Mouse (Mus musculus) heart, embryonic 10.5 days (tissue): ENCODE results near the gene Sertad1. TPM values are rescaled to one million over a fixed set of nuclear protein-coding genes. Genes with fewer than 3 reads are reported as not detected.

ENCODE experiments used
- DNase-seq: peaks from one replicate; pipeline ENCODE4 v3.0.0-alpha.2; 2017; ENCODE audit warnings: low spot score
- H3K27ac ChIP-seq: fragments of 300-500 bp; sonication (generic); 2 replicates; pipeline ENCODE4 v1.5.1; 2016; ENCODE audit warnings: mild to moderate bottlenecking
- H3K27me3 ChIP-seq: fragments of 300-500 bp; sonication (generic); 2 replicates; pipeline ENCODE4 v1.6.1; 2016; ENCODE audit warnings: mild to moderate bottlenecking; ENCODE audit not compliant: poor library complexity, insufficient read depth, severe bottlenecking
- H3K36me3 ChIP-seq: fragments of 300-500 bp; sonication (generic); 2 replicates; pipeline ENCODE4 v1.6.1; 2016; ENCODE audit warnings: mild to moderate bottlenecking, moderate library complexity
- H3K4me1 ChIP-seq: fragments of 300-500 bp; sonication (generic); 2 replicates; pipeline ENCODE4 v1.6.1; 2016; ENCODE audit warnings: mild to moderate bottlenecking
- H3K4me3 ChIP-seq: fragments of 300-500 bp; sonication (generic); 2 replicates; pipeline ENCODE4 v1.5.1; 2016; ENCODE audit warnings: mild to moderate bottlenecking, moderate library complexity
- H3K9me3 ChIP-seq: fragments of 300-500 bp; sonication (generic); 2 replicates; pipeline ENCODE4 v1.6.1; 2016; ENCODE audit warnings: mild to moderate bottlenecking, moderate library complexity
- WGBS: fragments of 180-500 bp; shearing (Covaris S2); methylation state at CpG from one replicate; pipeline ENCODE4 v1.1.7; 2016; 5-methylcytosine and 5-hydroxymethylcytosine counted together
- polyA plus RNA-seq: library from polyadenylated mRNA; unstranded; fragments of >200 nt; fragmentation: Nextera tagmentation; extraction: Ambion mirVana; gene quantifications from 2 replicates; pipeline ENCODE4 v1.2.1, GENCODE M21; 2016

The Sertad1 gene
- polyA plus RNA-seq: 34.8 and 38.9 TPM in 2 replicates

DNA sequence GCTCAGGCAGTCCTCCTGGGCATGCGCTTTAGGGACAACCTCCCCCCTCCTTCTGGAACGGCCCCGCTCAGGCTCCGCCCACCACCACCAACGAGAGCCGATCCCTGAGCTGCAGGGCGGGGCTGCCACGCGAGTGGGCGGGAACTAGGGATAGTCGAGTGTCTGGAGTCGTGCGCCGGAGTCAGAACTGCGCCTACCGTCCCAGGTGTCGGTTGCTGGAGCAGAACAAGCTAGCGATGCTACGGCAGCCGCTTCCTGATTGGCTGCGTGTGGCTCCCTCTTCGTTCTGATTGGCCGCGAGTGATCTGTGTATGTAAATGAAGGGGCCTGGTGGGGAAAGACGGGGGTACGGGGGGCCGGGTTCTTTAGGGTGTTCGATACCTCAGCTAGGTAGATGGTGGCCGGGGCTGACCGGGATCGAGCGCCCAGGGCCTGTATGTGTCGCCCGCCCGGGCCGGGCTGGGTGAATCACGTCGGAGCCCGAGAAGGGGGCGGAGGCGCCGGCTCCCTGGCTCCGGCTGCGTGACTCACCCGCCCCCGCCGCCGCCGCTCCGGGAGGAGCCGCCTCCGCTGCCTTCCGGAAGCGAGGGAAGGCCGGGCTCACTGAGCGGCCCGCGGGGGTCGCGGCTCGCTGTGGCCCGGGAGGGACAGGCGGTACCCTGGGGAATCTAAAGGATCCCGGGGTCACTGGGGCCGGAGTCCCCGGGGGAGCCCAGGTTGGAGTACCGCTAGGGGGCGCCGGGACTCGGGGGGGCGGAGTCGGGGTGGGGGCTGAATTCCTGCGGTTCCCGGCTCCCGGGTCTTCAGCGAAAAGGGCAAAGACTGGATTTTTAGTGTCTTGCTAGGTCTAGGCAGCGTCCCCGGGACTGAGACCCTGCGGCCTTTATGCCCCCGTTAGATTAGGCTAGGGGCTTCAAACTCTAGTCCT is at the start of gene Sertad1:
Gene Sertad1 (plus strand): TSS at position 141 of the 928 bp plus-strand sequence.
- Histone ChIP-seq H3K9me3 (no peaks in the 10 kb centered on the region), H3K27ac (peak within 1 kb of the TSS; percentile 97), H3K27me3 (no peaks in the 10 kb centered on the region), H3K4me3 (peak within 1 kb of the TSS; percentile 81), H3K4me1 (peaks cover 51% of the 10 kb centered on the region), H3K36me3 (peaks cover 14% of the 10 kb centered on the region)
- peak; percentile 100 for DNase-seq
- WGBS: under 1% methylated on average over 80 of the region's 80 CpGs

DNA sequence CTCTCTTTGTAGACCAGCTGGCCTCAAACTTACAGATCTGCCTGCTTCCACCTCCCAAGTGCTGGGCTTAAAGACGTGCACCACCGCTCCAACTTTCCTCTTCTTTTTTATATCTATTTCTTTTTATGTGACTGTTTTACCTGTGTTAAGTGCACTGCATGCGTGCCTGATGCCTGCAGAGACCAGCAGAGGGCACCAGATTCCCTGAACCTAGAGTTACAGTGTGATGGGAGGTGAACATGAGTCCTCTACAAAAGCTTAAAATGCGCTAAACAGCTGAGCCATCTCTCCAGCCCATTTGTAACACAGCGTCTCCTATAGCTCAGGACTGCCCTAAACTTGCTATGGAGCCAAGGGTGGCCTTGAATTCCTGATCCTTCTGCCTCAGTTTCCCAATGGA is 49.2 kb upstream of the Sertad1 start:
- Histone ChIP-seq H3K27ac (no peak overlapping the region), H3K4me1 (no peaks in the 10 kb centered on the region), H3K9me3 (no peaks in the 10 kb centered on the region), H3K36me3 (no peaks in the 10 kb centered on the region), H3K4me3 (no peak overlapping the region), H3K27me3 (peaks cover 28% of the 10 kb centered on the region)
- 55% methylated on average over 5 of the region's 5 CpGs for WGBS
- DNase-seq: no peak

GRCm38 (mm10) chr7:27440014-27440413 is 46.7 kb upstream of the Sertad1 start:
- H3K9me3 ChIP-seq: no peaks in the 10 kb centered on the region
- no peaks in the 10 kb centered on the region for H3K4me1 ChIP-seq
- H3K27ac ChIP-seq: no peak overlapping the region
- WGBS: 68% methylated on average over 4 of the region's 4 CpGs
- DNase-seq: no peak
- H3K36me3 ChIP-seq: no peaks in the 10 kb centered on the region
- H3K27me3 ChIP-seq: peaks cover 12% of the 10 kb centered on the region
- H3K4me3 ChIP-seq: no peak overlapping the region

DNA sequence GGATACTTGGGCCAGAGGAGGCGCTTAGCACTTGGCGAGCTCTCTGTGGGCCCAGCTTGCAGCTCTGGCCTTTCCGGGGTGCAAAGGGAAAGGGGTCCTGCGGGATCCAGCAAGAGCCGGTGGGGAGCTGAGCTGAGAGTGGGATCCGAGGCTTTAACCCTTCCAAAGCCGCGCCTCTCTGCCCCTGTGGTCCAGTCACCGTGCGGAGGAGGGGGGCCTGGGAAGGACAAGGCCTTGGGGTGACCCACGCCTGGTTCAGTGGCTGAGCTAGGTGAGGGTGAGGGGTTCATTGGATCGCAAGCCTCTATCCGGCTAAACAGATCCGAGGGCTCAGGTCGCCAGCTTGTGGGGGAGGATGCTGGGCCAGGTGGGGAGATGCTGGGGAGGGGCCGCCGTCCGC is 40.7 kb upstream of the Sertad1 start:
- Histone ChIP-seq H3K4me1 (peaks cover 24% of the 10 kb centered on the region), H3K36me3 (no peaks in the 10 kb centered on the region), H3K27me3 (peaks cover 31% of the 10 kb centered on the region), H3K9me3 (no peaks in the 10 kb centered on the region), H3K4me3 (peak overlapping the region; percentile 73), H3K27ac (peak overlapping the region; percentile 79)
- 3% methylated on average over 15 of the region's 18 CpGs for WGBS
- no peak for DNase-seq

DNA sequence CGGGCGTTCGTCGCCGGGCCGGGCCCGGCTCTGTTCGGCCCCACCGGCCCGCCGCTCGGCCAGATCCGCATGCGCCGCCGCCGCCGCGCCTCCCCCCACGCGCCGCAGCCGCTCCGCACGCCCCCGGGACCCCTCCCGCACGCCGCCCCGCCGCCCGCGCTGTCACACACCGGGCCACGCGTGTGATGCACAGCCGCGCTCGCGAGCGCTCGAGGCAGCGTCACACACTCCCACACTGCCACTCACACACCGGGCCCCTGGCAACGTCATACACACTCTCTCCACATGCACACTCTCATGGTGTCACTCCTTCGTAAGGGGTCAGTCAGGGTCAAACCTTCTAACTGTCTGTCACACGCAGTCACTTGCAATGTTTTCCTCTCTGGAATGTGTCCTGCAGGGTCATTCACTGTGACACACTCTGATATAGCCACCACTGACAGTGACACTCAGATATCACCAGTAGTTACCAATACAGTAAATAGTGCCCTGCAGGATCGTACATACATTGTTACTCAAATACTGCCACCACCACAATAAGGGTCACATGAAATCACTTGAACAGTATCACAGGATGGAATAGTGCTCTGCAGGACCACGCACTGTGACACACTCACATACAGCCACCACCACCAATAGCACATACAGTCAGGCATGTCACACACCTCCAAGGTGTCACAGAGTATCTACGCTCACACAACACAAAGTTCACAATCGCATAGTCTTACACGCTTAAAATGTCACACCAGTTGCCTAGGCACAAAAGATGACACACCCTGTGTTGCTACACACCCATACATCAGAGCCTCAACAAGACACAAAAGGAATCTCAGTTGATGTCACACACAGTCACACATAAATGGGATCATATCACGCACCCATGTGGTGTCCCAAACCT is 39.9 kb upstream of the Sertad1 start:
- WGBS: 7% methylated on average over 47 of the region's 53 CpGs
- Histone ChIP-seq H3K4me3 (peak overlapping the region; percentile 73), H3K27me3 (peaks cover 31% of the 10 kb centered on the region), H3K36me3 (no peaks in the 10 kb centered on the region), H3K4me1 (peaks cover 24% of the 10 kb centered on the region), H3K9me3 (no peaks in the 10 kb centered on the region), H3K27ac (peak overlapping the region; percentile 79)
- no peak for DNase-seq

DNA sequence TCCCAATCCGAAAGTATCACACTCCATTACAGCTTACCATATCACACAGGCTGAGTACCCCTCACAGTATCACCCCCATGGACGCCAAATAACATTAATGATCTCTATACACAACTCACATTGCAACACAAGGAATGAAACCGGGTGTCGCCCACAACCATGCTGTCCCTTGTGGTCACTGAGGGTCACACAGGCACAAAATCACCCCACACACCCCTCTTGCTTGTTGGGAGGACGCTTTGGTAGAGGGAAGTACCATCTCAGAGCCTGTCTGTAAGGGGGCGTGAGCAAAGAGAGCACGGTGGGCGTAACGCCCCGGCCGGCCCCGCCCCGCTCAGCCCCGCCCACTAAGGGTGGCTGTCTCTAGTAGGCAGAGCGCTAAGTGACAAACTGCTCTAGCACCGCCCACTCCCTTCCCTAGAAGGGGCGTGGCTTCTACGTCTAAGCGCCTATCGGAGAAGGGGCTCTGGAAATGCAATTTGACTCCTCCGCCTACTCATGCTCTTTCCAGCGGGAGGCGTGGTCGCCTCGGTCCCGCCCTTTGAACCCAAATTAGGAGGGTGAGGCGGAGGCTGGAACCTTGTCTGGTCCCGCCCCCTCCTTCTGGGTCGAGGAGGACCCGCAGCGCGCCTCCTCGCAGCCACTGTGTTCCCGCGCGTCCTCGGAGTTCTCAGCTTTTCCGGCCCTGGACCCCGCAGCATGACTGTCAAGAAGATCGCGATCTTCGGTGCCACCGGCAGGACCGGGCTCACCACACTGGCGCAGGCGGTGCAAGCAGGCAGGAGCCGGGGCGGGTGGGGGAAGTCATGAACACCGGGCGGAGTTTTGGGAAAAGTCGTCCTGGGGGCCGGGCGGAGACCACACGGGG is 39.1 kb upstream of the Sertad1 start, which contains the start of the genes Sptbn4 and Blvrb:
Gene Sptbn4 (minus strand): TSS at position 268 of the 868 bp plus-strand sequence.
Gene Blvrb (plus strand): TSS at position 560 of the 868 bp plus-strand sequence.
- under 1% methylated on average over 54 of the region's 54 CpGs for WGBS
- no peaks in the 10 kb centered on the region for H3K36me3 ChIP-seq
- DNase-seq: peak; percentile 100
- peak within 1 kb of the TSS; percentile 86 for H3K27ac ChIP-seq
- peaks cover 31% of the 10 kb centered on the region for H3K27me3 ChIP-seq
- no peaks in the 10 kb centered on the region for H3K9me3 ChIP-seq
- H3K4me1 ChIP-seq: peaks cover 24% of the 10 kb centered on the region
- peak within 1 kb of the TSS; percentile 73 for H3K4me3 ChIP-seq

- Histone ChIP-seq H3K4me1 (peaks cover 24% of the 10 kb centered on the region), H3K36me3 (no peaks in the 10 kb centered on the region), H3K4me3 (peak overlapping the region; percentile 70), H3K9me3 (no peaks in the 10 kb centered on the region), H3K27ac (peak overlapping the region; percentile 86), H3K27me3 (peaks cover 31% of the 10 kb centered on the region)
- 44% methylated on average over 15 of the region's 15 CpGs for WGBS
- DNase-seq: peak; percentile 90
These were observed 38.1 kb upstream of the Sertad1 start for GRCm38 (mm10) chr7:27448421-27449206.

DNA sequence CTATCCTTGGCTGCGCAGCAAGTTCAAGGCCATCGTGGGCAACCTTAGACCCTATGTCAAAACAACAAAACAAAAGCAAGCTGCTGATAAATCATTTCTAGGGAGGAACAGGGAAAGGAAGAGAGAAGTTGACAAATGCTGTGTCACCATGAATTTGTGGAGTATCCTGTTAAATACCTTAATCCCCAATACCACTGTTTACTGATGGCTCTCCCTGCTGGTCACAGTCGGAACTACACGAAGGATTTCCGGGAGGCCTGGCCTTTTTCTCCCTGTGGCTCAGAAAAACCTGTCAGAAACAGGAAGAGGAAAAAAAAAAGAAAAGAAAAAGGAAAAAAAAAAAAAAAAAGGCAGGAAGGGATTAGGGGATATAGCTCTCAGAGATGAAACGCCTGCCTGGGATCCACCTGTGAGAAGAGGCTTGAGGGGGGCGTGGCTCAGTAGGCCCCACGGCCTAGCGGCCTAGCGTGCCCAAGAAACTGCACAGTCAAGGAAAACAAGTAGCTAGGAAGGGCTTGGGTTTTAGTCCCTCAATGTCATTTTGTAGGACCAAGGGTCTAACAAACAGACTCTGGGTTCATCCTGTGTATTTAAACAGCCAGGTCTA is 37.4 kb upstream of the Sertad1 start:
- DNase-seq: no peak
- H3K27ac ChIP-seq: peak overlapping the region; percentile 67
- H3K4me3 ChIP-seq: peak overlapping the region; percentile 70
- H3K27me3 ChIP-seq: peaks cover 29% of the 10 kb centered on the region
- no peaks in the 10 kb centered on the region for H3K36me3 ChIP-seq
- 52% methylated on average over 10 of the region's 10 CpGs for WGBS
- H3K4me1 ChIP-seq: peaks cover 24% of the 10 kb centered on the region
- no peaks in the 10 kb centered on the region for H3K9me3 ChIP-seq

DNA sequence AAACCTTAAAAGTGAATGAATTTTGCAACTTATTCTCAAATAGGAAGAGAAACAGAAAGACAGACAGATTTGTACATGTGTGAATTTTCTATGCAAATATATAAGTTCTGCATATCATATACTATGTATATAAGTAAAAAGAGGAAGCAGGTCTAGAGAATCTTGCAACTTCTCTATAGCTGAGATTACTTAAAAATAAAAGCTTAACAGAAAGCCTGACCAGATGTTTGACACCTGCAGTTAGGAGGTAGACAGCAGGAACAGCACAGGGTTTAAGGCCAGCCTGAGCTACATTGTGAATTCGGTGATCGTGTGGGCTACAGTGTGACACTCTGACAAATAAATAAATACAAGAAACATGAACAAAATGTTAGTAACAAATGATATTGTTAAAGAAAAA is 35.4 kb upstream of the Sertad1 start:
- WGBS: 87% methylated on average over 2 of the region's 2 CpGs
- Histone ChIP-seq H3K4me3 (no peak overlapping the region), H3K27ac (no peak overlapping the region)

GRCm38 (mm10) chr7:27452206-27452770 is 34.4 kb upstream of the Sertad1 start:
- Histone ChIP-seq H3K36me3 (no peaks in the 10 kb centered on the region), H3K4me3 (no peak overlapping the region), H3K27me3 (no peaks in the 10 kb centered on the region), H3K27ac (no peak overlapping the region), H3K9me3 (no peaks in the 10 kb centered on the region), H3K4me1 (peaks cover 9% of the 10 kb centered on the region)
- 59% methylated on average over 13 of the region's 13 CpGs for WGBS
- DNase-seq: no peak

More for the DNA sequence above, 35.4 kb upstream of the Sertad1 start:
- Histone ChIP-seq H3K36me3 (no peaks in the 10 kb centered on the region), H3K4me1 (peaks cover 18% of the 10 kb centered on the region), H3K9me3 (no peaks in the 10 kb centered on the region), H3K27me3 (peaks cover 9% of the 10 kb centered on the region)
- DNase-seq: no peak
